Mouse (Mus musculus): Measurements from ENCODE around the gene Btg1.

Gene Btg1

GRCm38 (mm10) chr10:96632271-96633144, 15.7 kb downstream of the Btg1 start:
- peak; percentile 65 for DNase-seq

- no peak for DNase-seq
Observed at GRCm38 (mm10) chr10:96633145-96633516, 16.3 kb downstream of the Btg1 start.

DNA sequence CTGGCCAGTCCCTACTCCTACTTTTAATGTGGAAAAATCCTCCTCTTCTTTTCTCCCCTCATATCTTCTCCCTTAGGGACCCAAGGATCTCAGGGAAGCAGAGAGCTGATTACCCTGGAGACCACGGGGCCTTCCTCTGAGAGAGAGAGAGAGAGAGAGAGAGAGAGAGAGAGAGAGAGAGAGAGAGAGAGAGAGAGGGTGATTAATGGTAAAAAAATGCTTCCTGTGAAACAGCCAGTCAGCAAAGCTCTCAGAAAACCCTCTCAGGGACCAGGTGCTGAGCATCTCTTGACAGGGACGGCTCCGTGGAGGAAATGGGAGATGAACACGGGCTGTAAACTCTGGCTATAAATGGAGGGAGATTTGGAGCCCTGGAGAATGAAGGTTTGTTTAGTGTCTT, 18.7 kb downstream of the Btg1 start:
- no peak for DNase-seq

GRCm38 (mm10) chr10:96638477-96638876, 21.7 kb downstream of the Btg1 start:
- no peak for DNase-seq

DNA sequence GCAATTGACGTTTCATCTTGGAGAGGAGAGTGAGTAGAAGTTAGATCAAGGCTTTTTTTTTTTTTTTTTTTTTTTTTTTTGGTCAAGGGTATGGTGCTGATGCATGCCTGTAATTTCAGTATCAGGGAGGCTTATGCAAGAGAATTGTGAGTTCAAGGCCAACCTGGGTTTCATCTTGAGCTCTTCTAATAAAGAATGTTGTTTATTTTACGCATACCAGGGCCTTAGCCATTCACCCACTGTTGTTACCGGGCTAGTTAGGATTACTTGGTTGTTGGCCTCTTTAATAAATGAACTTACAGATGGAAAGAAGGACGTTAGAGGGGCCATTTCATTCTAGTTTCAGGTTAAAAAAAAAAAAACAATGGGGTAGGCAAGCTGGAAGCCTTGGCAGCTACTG, 25.2 kb downstream of the Btg1 start:
- DNase-seq: no peak

- DNase-seq: no peak
Observed at GRCm38 (mm10) chr10:96642751-96643150, 25.9 kb downstream of the Btg1 start.

- DNase-seq: no peak
Observed at GRCm38 (mm10) chr10:96645183-96645582, 28.4 kb downstream of the Btg1 start.

DNA sequence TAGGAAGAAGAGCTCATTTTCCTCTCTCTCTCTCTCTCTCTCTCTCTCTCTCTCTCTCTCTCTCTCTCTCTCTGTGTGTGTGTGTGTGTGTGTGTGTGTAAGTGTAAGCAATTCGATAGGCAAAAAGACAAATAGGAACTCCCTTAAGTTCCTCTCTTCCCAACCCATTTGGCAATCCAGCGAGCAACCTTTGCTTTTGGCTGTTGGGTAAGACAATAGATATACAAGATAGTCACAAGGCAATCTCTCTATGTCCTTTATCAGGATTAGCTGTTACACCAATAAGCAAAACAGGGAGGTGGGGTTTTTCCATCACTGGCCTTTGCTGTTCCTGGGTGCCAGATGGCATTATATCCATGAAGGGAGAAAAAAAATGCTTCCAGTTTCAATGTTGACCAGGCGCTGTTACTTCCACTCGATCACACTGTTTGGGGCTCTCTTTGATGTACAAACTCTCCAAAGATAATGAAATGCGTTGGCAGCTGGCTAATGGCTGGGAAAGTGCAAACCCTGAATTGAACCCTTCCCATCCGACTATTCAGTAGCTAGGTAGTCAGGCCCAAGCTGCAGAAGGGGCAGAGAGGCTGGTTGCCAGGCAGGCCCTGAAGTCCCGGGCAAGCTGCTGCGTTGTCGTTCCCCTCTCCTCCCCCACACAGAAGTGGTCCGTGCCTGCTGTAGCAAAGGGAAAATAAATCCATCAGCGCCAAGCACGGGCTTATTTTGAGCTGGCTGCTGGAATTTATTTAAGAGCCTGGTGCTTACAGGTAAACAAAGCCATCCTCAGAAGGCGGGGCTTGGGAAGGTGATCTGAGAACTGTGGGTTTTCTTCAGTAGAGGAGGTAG, 29.4 kb downstream of the Btg1 start:
- peak; percentile 82 for DNase-seq

GRCm38 (mm10) chr10:96646867-96647462, 30.2 kb downstream of the Btg1 start:
- DNase-seq: no peak

GRCm38 (mm10) chr10:96648161-96648561, 31.4 kb downstream of the Btg1 start:
- DNase-seq: peak; percentile 90

GRCm38 (mm10) chr10:96649524-96649923, 32.7 kb downstream of the Btg1 start:
- no peak for DNase-seq

GRCm38 (mm10) chr10:96652372-96652771, 35.6 kb downstream of the Btg1 start:
- no peak for DNase-seq

- DNase-seq: no peak
Observed at GRCm38 (mm10) chr10:96653030-96653429, 36.2 kb downstream of the Btg1 start.

DNA sequence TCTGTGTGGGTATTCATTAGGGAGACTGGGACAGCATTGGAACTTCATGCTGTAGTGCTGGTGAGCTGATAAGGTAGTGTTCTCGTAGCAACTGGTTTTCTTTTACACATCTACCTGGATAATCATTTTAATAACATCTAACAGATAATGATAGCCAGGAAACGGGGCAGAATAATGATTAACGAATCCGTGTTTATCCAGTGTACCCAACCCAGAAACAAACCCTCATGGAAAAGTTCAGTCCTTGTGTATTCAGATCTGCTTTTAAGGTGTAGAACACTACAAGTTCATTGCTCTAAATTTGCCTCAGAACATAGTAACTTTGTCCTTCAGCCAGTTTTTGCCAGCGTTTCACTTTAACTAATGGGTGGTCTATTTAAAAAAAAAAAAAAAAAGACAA, 37.3 kb downstream of the Btg1 start:
- no peak for DNase-seq

- DNase-seq: no peak
Observed at GRCm38 (mm10) chr10:96654576-96654975, 37.8 kb downstream of the Btg1 start.

DNA sequence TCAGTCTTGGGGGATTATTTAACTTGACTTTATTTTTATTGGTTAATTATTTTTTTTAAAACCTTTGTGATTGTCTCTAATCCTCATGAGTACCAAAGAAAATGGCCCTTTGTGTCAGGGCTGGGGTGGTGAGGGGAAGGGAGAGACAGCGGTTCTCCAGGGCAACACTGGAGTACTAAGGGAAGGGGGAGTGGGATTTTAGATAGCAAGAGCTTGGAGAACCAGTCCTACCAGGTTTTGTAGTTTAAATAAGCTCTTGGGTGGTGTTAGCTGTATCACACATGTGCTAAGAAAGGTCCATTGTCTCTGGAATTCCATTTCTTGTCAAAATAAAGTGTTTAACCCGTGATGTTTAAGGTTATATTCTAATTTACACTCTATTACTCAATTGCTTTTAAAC, 38.3 kb downstream of the Btg1 start:
- DNase-seq: no peak

- no peak for DNase-seq
Observed at GRCm38 (mm10) chr10:96656176-96656575, 39.4 kb downstream of the Btg1 start.

- peak; percentile 89 for DNase-seq
Observed at GRCm38 (mm10) chr10:96658906-96659305, 42.1 kb downstream of the Btg1 start.

GRCm38 (mm10) chr10:96660280-96660985, 43.6 kb downstream of the Btg1 start:
- no peak for DNase-seq

DNA sequence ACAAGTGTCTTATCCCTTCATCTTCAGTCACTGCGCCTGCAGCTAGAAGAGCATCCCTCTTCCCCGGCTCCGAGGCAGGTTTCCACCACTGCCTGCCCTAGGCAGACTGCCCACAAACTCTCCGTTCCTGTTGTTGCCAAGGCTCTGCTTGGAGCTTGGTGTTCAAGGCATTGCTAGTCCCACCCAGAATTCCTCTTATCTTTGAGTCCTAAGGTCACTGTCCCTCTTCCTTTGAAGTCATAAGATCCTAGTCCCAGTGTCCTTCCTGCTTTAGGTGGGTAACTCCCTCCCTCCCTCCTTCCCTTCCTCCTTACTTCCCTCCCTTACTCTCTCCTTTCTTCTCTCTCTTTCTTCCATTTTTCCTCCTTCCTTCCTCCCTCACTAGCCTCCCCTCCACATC, 46.2 kb downstream of the Btg1 start:
- DNase-seq: no peak

DNA sequence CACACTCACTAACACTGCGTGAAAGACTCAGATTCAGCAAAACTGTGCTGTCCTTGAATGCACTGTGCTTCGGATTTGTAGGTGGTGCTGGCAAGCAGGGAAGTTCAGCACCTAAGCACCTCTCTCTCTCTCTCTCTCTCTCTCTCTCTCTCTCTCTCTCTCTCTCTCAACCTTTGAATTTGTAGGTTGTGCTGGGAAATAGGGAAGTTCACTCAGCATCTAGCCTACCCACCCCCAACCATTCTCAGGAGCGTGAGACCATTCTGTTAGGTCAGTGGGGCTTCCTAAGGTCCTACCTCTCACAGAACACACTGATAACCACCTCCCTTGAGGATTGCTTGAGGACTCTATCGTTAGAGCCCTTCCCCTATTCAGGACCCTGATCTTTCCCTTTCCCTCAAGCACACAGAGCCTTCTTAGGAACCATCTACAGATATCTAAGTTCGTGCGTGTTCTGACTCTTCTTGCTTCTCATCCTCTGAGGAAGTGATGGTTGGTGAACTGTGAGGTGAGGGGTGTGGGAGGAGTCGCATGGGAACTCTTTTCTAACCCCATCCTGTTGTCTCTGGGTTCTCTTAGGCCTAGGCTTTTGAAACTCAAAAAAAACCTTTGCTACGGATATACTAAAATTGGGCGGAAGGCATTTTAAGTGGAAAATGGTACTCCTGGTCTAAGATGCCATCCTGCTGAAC, 47.1 kb downstream of the Btg1 start:
- DNase-seq: no peak

All from cerebellum, adult 9-10 months (tissue).